Mouse (Mus musculus): Measurements from ENCODE around the gene Id1. TPM values are rescaled to one million over a fixed set of nuclear protein-coding genes. Genes with fewer than 3 reads are reported as not detected.
A peak's percentile ranks its signal among the peaks of the same experiment; 100 is the strongest.

The Id1 gene
- polyA plus RNA-seq, 1 experiment from 2014 or later: 56.7 TPM

DNA sequence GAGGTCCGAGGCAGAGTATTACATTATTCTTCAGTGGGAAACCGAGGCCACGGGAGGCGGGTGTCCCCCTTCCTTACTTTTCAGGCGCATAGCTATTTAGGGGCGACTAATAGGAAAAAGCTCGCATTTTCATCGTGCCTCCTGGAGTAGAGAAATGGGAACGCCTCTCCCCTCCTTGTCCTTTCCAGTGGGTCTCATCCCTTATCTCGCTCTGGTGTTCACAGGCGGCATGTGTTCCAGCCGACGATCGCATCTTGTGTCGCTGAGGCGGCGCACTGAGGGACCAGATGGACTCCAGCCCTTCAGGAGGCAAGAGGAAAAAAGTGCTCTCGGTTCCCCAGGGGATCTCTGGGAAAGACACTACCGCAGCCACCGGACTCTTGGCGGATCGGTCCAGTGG, 697 bp downstream of the Id1 start:
- 0% methylated on average over 22 of the region's 22 CpGs for WGBS
- Histone ChIP-seq H3K27ac (replicated peaks) (peak overlapping the region; percentile 95), H3K27me3 (replicated peaks) (no peaks in the 10 kb centered on the region), H3K4me2 (peak overlapping the region; percentile 88), H3K9ac (peak overlapping the region; percentile 96), H3K4me3 (peak overlapping the region; percentile 84), H3K36me3 (no peaks in the 10 kb centered on the region), H3K4me1 (peaks cover 84% of the 10 kb centered on the region), H3K9me3 (no peaks in the 10 kb centered on the region)
- no peak for ATAC-seq (ENCODE audit: extremely low read depth, insufficient number of reproducible peaks, low FRiP score, low TSS enrichment)

DNA sequence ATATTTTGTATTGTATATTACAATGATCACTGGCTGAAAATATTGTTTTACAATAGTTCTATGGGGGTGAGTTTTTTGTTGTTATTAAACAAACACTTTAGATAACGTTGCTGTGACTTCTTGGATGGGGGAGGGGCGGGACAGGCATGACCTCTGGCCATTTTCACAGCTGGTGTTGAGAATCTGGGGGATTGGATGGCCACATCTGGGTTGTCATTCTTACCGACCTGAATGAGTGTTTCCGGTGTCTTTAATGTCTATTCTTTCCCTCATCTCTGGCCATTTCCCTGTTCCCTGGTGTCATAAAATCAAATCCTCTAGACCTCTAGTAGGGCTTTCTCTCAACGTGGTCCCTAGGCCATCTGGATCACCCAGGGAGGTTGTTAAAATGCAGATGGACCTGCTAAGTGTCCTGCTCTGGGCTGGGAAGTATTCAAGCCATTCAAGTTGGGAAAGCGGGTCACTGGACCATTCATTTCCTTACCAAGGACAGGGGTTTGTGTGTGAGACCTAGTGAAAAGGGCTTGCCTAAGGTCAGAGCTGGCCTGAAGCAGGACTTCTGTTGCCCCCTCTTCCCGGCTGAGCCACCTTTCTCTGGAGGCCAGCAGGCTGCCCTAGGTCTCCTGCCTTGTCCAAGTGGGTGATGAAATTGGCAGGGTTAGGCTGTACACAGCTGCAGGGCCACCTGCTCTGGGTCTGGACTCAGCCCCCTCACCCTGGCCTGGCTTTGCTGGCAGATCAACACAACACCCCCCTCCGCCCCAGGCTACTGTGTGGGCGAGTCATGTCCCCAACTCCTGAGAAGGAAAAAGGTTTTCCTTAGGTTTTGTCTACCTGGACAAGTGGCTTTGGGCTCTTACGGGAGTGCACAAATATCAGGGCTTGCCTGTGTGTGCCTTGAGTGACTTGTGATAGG, 1.5 kb downstream of the Id1 start:
- Histone ChIP-seq H3K27me3 (replicated peaks) (no peaks in the 10 kb centered on the region), H3K9ac (peak overlapping the region; percentile 96), H3K4me3 (peak overlapping the region; percentile 84), H3K4me2 (peak overlapping the region; percentile 88), H3K27ac (replicated peaks) (peak overlapping the region; percentile 95), H3K36me3 (no peaks in the 10 kb centered on the region), H3K4me1 (peaks cover 84% of the 10 kb centered on the region), H3K9me3 (no peaks in the 10 kb centered on the region)
- ATAC-seq (ENCODE audit: extremely low read depth, insufficient number of reproducible peaks, low FRiP score, low TSS enrichment): no peak
- 22% methylated on average over 10 of the region's 10 CpGs for WGBS

DNA sequence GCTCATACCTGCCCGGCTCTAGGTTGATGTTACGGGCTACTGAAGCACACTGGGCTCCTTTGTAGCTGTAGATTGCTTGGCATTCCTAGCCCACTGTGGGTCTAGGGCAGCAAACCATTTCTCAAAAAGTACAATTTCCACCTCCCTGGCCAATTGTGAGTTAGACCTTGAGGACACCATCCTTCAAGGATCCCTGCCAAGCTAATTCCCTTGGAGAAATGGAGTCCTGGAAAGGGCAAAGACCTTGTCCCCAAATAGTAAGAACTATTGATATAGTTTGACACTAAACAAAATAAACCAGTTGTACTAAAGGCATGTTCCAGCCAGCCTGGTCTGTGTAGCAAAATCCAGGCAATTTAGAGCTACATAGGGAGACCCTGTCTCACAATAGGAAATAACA, 2.3 kb downstream of the Id1 start:
- ATAC-seq (ENCODE audit: extremely low read depth, insufficient number of reproducible peaks, low FRiP score, low TSS enrichment): no peak

DNA sequence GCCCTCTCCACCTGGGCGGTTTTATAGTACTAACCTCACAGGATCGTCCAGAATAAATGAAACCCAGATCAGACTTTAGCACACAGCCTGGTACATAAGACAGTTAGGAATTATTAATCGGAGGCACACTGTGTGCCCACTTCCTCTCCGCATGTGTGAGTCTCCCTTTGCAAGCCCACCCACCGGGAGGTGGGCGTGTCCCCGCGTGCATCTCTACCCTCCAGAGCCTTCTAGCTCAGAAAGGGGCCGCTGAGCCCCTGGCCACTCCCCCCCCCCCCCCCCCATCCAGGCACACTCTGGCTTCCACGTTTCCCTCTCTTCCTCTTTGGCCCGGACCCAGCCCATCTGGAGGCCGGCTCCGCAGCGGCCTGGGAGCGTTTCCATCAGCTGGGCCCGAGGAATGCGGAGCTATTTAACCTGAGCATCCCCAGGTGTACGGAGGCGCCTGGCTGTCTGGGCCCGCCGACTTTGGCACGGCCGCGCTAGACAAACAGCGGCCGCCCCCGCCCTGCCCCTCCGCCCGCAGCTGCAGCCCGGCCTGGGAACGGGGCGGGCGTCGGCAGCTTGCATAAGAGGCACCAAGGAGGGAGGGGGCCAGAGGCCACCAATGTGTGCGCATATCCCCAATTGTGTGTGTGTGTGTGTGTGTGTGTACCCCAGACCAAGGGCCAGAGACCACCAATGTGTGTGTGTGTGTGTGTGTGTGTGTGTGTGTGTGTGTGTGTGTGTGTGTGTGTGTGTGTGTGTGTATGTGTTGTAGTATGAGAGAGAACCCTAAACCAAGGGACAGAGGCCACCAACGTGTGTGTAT, 3.2 kb downstream of the Id1 start:
- peak overlapping the region; percentile 84 for H3K4me3 ChIP-seq
- peak overlapping the region; percentile 96 for H3K9ac ChIP-seq
- WGBS: 2% methylated on average over 31 of the region's 36 CpGs
- peaks cover 69% of the 10 kb centered on the region for H3K4me1 ChIP-seq
- no peaks in the 10 kb centered on the region for H3K36me3 ChIP-seq
- peak overlapping the region; percentile 95 for H3K27ac ChIP-seq (replicated peaks)
- peak overlapping the region; percentile 88 for H3K4me2 ChIP-seq
- ATAC-seq (ENCODE audit: extremely low read depth, insufficient number of reproducible peaks, low FRiP score, low TSS enrichment): 0 out of 2 replicates have a peak, but pooled peaks have one; percentile 22
- no peaks in the 10 kb centered on the region for H3K27me3 ChIP-seq (replicated peaks)
- H3K9me3 ChIP-seq: no peaks in the 10 kb centered on the region

More for the DNA sequence above, 2.3 kb downstream of the Id1 start:
- H3K4me3 ChIP-seq: peak overlapping the region; percentile 84
- no peaks in the 10 kb centered on the region for H3K36me3 ChIP-seq
- peak overlapping the region; percentile 88 for H3K4me2 ChIP-seq
- peak overlapping the region; percentile 96 for H3K9ac ChIP-seq
- H3K27me3 ChIP-seq (replicated peaks): no peaks in the 10 kb centered on the region
- WGBS: 55% methylated on average over 2 of the region's 2 CpGs
- H3K9me3 ChIP-seq: no peaks in the 10 kb centered on the region
- H3K27ac ChIP-seq (replicated peaks): peak overlapping the region; percentile 95
- peaks cover 78% of the 10 kb centered on the region for H3K4me1 ChIP-seq

DNA sequence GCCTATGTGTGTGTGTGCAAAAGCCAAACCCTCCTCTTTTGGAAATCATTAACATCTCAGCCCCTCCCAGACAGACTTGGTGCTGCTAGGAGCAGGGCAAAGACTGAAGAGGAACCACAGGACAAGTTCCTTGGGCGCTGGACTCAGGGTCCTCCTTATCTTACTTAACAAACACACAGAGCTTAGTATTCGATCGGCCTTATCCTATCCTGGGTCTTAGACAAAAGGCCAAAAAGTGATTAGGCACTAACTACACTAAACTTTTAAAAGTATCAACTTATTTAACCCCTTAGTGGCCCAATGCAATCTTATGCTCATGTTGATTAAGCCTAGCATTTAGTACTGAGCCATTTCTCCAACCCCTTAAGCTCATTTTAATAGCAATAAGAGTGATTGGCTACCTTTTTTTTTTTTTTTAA, 3.8 kb downstream of the Id1 start:
- Histone ChIP-seq H3K27me3 (replicated peaks) (no peaks in the 10 kb centered on the region), H3K9me3 (no peaks in the 10 kb centered on the region), H3K4me3 (peak overlapping the region; percentile 84), H3K36me3 (no peaks in the 10 kb centered on the region), H3K4me2 (peak overlapping the region; percentile 88), H3K9ac (peak overlapping the region; percentile 96; the same call in 1 of the 2 replicates), H3K27ac (replicated peaks) (peak overlapping the region; percentile 95), H3K4me1 (peaks cover 68% of the 10 kb centered on the region)
- 18% methylated on average over 3 of the region's 3 CpGs for WGBS
- ATAC-seq (ENCODE audit: extremely low read depth, insufficient number of reproducible peaks, low FRiP score, low TSS enrichment): no peak

DNA sequence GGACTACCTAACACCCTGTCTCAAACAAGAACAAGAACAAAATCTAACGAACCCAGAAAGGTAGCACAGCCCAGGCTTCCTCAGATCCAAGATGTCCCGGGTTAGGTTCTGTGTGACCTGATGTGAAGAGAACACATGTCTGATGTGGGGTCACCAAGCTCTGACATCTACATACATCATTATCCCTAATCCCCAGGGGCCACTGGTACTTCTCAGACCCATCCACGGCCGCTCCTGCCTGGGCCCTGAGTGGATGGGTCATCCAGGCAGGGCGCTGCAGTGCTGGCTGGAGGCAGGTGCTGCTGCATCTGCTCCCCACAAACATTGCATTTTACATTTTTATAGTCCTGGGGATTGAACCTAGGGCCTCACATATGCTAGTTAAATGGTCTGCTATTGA, 4.4 kb downstream of the Id1 start:
- Histone ChIP-seq H3K4me3 (no peak overlapping the region), H3K9me3 (no peaks in the 10 kb centered on the region), H3K4me2 (no peak overlapping the region), H3K4me1 (peaks cover 66% of the 10 kb centered on the region), H3K36me3 (no peaks in the 10 kb centered on the region), H3K27ac (replicated peaks) (peak overlapping the region; percentile 95), H3K27me3 (replicated peaks) (no peaks in the 10 kb centered on the region), H3K9ac (no peak overlapping the region)
- 77% methylated on average over 5 of the region's 5 CpGs for WGBS
- ATAC-seq (ENCODE audit: extremely low read depth, insufficient number of reproducible peaks, low FRiP score, low TSS enrichment): no peak

DNA sequence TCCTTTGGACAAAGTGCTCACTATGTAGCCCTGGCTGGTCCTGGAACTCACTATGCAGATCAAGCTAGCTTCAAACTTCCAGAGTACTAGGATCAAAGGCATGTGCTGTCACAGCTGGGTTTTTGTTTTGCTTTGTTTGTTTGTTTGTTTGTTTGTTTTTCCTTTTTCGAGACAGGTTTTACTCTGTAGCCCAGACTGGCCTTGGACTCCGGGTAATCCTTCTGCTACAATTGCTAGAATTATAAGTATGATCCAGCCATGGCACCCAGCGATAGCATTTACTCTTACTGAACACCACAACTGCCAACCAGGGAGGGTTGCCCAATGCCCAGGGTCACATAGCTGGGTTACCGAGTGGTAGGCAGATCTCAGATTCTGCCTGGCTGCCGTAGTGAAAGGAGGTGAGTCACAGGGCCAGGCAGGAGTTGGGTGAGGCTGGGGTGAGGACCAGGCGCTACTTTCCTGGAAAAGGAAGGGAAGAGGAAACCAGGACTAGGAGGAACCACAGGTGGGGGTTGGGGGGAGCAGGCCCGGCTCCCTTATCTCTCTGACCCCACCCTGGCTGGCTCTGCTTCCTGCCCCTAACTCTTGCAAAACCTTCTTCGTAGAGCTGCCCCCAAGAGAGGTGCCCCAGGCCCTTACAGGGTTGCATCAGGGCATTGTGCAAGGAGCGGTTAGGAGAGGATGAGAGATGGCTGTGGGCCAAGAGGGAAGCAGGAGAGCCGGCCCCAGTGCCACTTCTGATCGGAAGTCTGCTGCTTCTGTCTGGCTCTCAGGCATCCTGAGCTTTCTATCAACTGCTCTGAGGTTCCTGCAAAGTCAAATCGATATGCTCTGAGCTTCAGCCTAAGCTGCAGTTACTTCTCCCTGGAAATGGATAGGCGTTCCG, 5.3 kb downstream of the Id1 start:
- no peaks in the 10 kb centered on the region for H3K27me3 ChIP-seq (replicated peaks)
- no peaks in the 10 kb centered on the region for H3K9me3 ChIP-seq
- peak overlapping the region; percentile 69 for H3K9ac ChIP-seq
- peak overlapping the region; percentile 8; the same call in 1 of the 2 replicates for H3K4me3 ChIP-seq
- H3K36me3 ChIP-seq: no peaks in the 10 kb centered on the region
- peak overlapping the region; percentile 83 for H3K27ac ChIP-seq (replicated peaks)
- H3K4me1 ChIP-seq: peaks cover 61% of the 10 kb centered on the region
- 0 out of 2 replicates have a peak, but pooled peaks have one; percentile 5 for ATAC-seq (ENCODE audit: extremely low read depth, insufficient number of reproducible peaks, low FRiP score, low TSS enrichment)
- WGBS: 24% methylated on average over 14 of the region's 14 CpGs
- peak overlapping the region; percentile 57 for H3K4me2 ChIP-seq

DNA sequence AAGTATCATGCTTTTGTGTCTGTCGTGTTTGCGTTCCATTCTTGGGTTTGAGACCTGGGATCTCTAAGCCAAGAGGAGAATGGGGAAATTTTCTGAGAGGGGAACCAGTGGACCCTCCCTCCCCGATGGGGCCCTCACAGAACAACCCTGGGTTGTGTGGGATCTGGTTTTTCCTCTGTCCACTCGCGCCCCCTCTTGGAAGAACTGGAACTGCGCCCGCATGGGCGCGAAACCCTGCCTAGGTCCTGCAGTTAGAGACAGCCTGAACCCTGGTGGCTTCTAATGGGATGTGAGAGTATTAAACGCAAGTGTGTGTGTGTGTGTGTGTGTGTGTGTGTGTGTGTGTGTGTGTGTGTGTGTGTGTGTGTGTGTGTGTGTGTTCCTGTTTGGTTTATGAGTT, 6.4 kb downstream of the Id1 start:
- peaks cover 52% of the 10 kb centered on the region for H3K4me1 ChIP-seq

DNA sequence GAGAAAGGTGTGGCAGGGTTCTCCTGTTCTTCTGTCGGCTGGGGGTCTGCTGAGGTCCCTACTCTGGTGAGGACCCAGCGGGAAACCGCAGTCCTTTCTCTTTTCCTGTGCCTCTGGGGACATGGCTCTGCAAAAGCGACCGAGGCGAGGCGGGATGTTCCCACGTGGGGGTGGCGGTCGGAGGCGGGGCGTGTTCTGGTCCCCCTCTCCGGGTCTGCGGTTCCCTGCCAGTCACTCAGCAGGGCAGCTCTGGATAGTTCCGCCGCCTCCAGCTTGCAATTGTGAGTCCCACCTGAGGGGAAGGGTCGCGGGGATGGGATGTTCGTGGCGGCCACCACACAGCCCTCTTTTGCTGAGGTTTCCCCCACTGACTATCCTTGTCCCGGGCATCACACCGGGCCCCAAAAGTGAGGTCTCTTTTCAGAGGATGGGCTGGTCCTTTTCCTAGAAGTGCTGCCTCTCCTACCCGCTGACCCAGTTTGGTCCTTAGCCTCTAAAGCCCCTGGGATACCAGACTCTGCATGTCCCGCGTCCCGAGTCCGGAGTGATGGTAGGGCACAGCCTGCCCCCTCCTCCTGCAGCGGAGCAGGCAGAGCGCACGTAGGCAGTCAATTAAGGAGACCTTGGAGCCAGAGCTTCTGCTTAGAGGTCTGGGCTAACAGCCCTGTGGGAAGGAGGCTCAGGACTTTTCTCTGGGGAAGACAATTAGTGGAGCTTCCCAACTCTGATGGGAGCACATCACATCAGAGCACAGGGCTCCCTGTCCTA, 18.1 kb downstream of the Id1 start, which contains the start of gene Cox4i2:
Gene Cox4i2, plus strand, starts transcription at position 230 of the 768 bp plus-strand sequence.
- Histone ChIP-seq H3K9me3 (no peaks in the 10 kb centered on the region), H3K4me1 (peaks cover 27% of the 10 kb centered on the region), H3K4me2 (peak within 1 kb of the TSS; percentile 75), H3K36me3 (no peaks in the 10 kb centered on the region), H3K4me3 (peak within 1 kb of the TSS; percentile 50), H3K9ac (peak within 1 kb of the TSS; percentile 79), H3K27ac (replicated peaks) (no peak within 1 kb of the TSS), H3K27me3 (replicated peaks) (peaks cover 25% of the 10 kb centered on the region; the same call in 1 of the 2 replicates)
- 3% methylated on average over 30 of the region's 30 CpGs for WGBS
- ATAC-seq (ENCODE audit: extremely low read depth, insufficient number of reproducible peaks, low FRiP score, low TSS enrichment): no peak

More for the DNA sequence above, 6.4 kb downstream of the Id1 start:
- Histone ChIP-seq H3K36me3 (no peaks in the 10 kb centered on the region), H3K4me3 (no peak overlapping the region), H3K27ac (replicated peaks) (peak overlapping the region; percentile 83), H3K4me2 (peak overlapping the region; percentile 57), H3K27me3 (replicated peaks) (no peaks in the 10 kb centered on the region), H3K9ac (0 out of 2 replicates have a peak overlapping the region, but pooled peaks have one; percentile 69), H3K9me3 (no peaks in the 10 kb centered on the region)
- WGBS: 29% methylated on average over 10 of the region's 10 CpGs
- no peak for ATAC-seq (ENCODE audit: extremely low read depth, insufficient number of reproducible peaks, low FRiP score, low TSS enrichment)

Measured in heart, embryonic 13.5 days (tissue).